Mouse (Mus musculus): Measurements from ENCODE around the gene Rab31.

Rab31 gene

DNA sequence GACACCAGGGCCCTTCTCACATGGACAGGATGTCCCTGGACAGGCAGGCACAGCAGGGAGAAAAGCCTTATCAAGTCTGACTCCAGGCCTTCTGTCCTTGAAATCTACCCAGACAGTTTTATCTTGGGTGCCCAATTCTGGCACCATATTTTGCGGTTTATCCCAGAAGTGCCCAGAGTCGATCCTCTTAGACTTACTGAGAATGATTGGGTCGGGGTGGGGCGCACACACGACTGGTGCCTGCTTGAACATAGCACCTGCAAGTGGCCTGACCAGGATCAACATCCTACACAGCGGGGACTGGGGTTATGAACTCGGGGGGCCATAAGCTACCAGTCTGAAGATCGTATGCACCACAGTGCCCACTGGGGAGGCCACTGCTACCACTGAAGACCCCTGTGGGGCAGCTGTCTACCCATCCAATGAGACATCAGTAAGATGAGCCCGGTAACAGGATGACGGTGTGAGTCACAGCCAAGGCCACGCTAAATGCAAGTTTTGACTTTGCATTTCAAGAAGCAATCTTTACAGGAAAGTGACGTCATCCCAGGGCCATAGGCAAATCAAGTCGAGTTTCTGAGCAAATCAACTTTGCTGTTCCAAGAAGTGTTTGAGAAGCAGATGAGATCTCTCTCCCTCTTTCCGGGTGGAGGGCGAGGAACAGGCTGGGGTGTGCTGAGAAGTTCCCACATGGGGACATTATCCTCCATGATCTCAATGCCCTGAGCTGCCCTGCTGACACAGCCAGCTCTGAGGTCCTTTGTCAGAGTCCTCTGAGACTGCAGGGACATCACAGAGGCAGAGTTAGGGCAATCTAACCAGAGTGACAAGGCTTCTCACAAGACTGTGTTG, 32.5 kb downstream of the Rab31 start:
- DNase-seq (ENCODE audit: low read depth, low spot score), result no peak

DNA sequence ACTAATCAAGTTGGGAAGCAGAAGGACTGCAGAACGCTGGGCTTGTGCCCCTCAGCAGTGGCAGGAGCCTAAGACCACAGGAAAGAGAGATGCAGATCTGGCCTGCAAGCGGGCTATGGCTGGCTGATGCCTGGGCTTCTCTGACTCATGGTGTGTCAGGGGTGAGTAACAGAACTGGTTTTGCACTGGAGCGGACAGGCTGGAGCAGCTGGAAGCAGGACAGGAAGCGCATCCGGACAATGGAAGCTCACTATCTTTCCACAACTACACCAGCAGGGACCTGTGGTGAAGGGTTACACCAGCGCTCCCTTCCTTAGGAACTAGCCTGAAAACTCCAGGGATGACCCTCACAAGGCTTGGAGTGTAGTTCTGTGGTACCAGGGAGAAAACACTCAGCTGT, 34.9 kb downstream of the Rab31 start:
- DNase-seq (ENCODE audit: low read depth, low spot score), result no peak

DNA sequence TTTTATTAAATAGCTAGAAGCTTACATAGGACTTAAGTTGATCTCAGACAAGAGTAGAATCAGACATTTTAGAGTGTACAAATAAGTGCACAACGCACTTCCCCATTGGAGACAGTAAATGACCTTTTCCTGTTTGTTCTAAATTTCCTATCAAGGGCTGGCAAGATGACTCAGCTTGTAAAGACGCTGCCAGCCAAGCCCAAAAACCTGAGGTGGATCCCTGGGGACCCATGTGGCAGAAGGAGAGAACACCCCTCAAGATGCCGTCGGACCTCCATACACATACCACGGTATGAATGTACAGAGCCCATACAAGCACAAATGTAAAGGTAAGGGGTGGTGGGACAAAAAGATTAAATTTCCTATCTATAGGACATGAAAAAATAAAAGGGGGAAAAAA, 35.4 kb downstream of the Rab31 start:
- DNase-seq (ENCODE audit: low read depth, low spot score), result no peak

DNA sequence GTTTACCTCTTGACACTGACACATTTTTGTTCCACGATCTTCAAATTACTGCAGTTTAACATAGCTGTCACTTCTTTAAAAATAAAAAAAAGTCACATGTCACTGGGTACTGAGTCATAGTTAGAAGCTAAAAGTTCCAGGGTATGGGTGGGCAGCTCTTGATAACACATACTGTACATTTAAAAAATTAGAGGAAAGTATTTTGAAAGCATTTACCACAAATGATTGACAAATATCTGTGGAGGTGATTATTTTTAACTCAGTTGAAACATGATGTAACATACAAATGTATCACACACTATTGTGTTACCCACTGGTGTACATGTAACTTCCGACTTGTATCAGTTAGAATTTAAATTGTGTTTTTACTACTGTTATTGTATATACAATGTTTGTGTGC, 37.5 kb downstream of the Rab31 start:
- DNase-seq (ENCODE audit: low read depth, low spot score), result no peak

DNA sequence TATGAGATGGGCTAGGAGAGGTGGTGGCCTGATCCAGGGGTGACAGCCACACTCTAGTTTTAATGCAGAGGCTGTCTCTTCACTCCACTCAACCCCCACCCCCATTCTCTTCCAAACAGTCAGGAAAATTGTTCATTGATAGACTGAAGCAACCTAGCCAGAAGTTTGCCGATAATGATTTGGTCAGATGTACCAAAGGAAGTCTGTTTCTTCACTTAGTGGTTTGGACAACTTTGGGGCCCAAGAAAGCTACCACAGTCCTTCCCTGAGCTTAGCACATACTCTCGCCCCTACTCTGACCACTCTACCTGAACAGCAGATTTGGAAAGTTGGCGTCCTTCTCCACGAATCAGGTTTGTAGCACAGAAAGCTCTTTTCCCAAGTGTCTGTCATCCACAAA, 39.9 kb downstream of the Rab31 start:
- DNase-seq (ENCODE audit: low read depth, low spot score), result no peak

DNA sequence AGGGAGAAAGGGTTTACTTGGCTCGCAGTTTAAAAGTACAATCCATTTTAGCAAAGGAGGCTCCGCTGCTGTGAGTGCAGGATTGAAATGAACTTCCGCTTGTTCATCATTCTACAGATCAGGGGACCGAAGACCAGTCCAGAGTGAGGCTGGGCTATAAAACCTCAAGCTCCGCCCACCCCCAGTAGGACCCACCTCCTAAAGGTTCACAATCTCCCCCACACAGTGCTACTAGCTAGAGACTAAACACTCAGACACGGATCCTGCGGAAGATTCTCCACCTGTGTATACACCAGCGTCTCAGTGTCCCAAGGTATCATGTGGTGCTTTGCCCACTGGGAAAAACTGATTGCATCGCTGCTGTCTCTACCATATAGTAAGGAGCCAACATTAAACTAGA, 40.8 kb downstream of the Rab31 start:
- DNase-seq (ENCODE audit: low read depth, low spot score), result no peak

DNA sequence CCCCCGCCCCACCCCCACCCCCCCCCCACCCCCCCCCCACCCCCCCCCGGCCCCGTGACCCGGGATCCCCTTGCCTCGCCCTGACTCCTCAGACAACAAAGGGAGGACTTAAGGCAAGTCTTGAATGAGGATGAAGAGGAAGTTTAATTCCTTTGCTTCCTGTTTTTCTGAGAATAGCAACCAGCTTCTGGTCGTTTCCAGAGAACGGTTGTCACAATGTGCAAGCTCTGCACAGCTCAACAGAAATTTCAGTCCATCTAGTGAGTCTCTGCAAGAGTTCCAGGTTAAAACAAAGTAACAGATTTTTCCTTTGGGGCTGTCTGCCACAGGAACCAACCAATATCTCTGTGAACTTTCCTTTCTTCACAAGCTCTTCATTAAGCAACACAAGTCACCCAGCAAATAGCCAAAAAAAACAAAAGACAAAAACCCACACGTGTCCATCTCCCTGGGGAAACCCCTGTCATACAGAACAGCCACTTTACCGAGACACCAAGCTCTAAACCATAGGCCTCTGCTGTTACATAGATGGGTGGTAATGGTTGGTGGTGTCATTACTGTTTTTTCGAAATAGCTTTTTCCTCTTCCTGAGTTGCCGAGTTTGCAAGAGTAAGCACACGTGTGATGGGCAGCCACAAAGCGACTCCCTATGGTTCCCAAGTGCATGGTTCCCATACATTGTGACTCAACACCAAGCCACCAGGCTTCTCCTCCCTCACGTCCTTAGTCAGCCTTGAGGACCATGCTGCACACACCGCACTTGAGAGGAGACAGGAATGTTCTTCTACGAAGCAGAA, 42.4 kb downstream of the Rab31 start:
- no peak for DNase-seq (ENCODE audit: low read depth, low spot score)

DNA sequence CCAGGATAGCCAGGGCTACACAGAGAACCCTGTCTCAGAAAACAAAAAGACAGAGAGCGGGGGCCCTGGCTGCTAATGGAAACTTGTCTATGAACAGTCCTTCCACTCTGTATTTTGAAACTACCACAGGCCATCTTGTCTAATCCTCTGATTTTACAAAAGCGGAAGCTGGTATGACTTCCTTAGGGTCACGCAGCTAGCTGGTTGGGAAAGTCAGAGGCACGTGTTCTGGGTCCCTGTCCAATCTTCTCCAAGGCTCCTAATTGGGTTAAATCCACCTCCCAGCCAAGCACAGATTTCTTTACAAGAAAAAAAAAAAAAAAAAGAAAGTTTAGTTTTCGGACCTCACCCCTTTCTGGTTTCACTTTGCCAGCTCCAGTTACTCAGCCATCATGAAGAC, 45.8 kb downstream of the Rab31 start:
- no peak for DNase-seq (ENCODE audit: low read depth, low spot score)

DNA sequence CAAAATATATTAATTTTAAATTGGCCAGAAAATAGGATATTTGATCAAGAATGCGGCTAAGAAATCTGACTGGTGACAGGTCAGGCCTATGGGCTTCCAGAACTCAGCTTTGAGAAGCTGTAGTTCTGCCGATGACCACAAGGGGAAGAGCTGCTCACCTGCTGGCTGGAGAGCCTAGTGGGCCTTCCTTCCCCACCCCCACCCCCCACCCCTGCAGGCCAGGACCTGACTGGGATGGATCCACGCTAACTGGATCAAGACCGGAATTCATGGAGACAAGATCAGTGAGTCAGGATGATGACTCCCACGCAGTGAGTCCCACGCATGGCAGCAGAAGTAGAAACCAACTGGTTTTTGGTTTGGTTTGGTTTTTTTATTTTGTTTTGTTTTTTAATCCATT, 46.3 kb downstream of the Rab31 start:
- DNase-seq (ENCODE audit: low read depth, low spot score), result no peak

DNA sequence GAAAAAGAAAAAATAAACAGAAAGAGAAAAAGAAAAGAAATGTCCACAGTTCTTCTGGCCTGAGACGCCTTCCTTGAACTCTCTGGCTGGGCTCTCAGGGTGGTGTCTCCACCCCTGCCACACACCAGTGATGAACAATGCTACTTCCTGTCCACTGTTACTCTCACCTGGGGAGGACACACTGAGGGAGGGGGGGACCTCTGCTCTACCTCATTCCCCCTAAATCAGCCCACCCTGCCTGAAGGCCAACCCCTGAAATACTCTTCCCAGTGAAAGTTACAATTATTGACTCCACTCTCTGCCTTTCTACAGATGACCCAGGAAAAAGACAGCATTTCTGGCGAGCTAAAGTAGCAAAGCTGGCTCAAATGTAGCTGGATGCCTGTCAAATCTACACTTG, 46.7 kb downstream of the Rab31 start:
- no peak for DNase-seq (ENCODE audit: low read depth, low spot score)

DNA sequence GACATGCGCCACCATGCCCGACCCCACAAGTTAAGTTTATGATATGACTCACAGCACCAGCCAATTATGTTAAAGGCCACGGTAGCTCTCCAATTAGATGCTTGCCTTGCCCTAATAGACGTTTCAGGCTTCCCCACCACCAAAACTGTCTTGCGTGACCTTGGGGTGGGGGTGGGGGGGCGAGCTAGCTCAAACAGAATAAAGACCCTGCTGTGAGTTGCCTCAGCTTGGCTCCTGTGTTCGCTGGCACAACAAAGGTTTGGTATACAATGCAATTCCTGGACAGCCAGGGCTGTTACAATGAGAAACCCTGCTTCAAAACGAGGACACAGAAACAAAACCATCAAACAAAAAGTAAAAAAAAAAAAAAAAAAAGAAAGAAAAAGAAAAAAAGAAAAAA, 47.2 kb downstream of the Rab31 start:
- DNase-seq (ENCODE audit: low read depth, low spot score), result no peak

DNA sequence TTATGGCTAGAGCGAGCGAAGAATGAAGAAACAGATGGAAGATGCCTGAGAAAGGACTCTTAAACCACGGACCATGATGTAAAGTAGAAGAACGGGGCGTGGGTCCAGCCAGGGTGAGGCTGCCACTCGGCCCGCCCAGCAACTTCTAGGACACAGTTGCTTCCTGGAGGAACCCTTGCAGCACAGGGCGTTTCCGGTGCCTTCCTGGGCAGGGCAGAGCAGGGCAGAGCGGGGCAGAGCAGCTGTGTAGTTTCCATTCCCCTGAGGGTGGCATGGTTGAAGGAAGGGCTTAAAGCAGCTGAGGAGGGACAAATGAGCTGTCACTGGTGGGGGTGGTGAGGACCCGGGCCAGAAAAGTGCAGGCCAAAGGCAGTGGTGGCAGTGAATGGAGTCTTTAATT, 48.3 kb downstream of the Rab31 start:
- DNase-seq (ENCODE audit: low read depth, low spot score), result no peak

DNA sequence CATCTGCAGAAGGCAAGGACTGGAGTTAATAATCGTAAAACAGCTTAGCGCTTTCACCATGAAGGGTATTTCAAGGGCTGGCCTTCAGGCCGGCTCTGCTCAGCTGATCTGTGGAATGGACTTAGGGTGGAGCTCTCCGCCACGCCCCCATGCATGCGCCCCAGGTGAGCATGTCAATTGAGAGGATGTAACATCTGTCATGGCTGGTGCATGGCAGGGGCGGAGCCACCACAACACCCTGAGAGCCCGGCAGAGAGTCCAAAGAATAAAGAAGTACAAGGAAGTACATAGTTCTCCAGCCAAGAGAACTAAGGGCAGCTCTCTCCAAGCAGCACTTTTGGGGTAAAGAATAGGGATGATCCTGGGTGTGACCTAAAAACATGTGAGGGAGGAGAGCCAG, 48.9 kb downstream of the Rab31 start:
- DNase-seq (ENCODE audit: low read depth, low spot score), result no peak

DNA sequence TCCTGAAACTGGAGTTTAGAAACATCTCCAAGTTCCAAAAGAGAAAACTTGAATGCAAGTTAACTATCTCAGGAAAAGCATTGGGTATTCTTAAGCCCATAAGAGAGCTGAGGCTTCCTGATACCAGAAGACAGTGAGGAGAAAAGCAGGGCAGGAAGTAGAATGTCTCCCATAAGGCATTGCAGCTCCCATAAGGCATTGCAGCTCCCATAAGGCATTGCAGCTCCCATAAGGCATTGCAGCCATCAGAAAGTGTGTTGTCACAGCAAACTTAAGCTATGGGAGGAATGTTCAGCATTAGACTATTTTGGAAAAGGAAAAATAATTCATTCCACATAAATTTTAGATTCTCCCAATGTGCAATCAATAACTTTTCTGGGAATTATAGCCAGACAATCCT, 51.2 kb downstream of the Rab31 start:
- no peak for DNase-seq (ENCODE audit: low read depth, low spot score)

DNA sequence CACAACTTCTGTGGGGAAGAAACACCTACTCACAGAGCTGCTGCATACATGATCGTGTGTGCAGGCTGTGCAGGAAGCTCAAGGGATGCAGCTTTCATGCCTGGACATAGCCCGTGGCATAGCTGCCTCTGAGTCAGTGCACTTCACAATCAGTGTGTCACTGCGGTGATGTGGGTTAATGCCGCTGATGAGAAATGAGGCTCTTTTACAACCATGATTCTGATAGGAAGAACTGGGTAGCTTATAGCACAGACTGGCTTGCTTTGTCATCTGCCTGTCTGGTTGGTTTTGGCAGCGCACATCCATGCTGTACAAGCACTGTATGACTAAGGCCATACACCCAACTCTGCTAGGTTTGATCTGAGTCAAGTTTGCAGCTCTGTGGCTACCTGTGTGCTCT, 52.7 kb downstream of the Rab31 start:
- DNase-seq (ENCODE audit: low read depth, low spot score), result no peak

DNA sequence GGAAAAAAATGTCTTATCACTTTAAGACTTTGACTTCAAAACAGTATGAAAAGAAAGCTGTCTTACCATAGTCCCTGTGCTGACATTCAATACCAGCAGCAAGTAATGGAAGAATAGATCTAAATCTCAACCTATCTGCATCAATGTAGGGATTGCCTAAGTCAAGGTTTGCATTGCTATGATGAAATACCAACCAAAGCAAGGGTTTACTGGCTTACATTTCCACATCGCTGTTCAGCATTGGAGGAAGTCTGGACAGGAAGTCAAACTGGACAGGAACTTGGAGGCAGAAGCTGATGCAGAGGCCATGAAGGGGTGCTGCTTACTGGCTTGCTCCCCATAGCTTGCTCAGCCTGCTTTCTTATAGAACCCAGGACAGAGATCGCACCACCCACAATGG, 54.0 kb downstream of the Rab31 start:
- DNase-seq (ENCODE audit: low read depth, low spot score), result no peak

DNA sequence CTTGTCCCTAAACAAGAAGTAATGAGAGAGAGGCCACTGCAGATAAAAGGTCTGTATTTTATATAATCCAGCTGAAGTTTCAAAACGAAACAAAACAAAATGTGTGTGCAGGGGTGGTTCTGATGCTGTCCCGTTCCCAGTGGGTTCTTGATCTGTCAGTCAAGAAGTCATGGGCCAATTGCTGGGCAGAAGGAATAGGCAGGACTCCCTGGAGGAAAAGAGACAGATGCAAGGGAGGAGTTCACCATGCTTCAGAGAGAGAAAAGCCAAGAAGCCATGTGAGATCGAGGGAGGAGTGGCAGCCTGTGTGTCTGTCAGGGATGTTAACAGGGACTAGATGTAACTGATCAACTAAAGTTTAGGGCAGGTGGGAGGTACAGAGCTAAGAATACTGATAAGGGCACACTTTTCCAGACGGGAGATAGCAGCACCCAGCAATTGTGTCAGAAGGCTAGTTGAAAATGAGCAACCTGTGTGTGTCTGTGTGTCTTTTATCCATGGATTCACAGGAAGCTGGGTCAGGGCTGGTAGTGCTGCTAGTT, 54.8 kb downstream of the Rab31 start:
- no peak for DNase-seq (ENCODE audit: low read depth, low spot score)

DNA sequence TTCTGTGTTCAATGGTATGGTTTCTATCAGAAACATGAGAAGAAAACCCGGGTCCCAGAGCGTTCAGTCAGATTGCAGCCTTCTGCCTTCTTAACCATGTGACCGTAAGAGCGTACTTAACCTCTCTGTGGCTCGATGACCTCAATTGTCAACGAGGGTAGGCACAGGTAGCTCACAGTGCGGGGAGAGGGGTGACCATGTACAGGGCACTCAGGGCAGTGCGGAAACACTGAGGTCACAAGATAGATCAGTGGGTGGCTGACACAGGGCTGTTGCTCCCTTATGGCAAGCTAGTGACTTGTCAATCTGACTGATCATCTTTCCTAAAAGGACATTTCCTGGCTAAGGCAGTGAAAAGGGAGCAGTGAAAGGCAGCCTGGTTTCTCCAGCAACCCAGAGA, 58.5 kb downstream of the Rab31 start:
- DNase-seq (ENCODE audit: low read depth, low spot score), result no peak

DNA sequence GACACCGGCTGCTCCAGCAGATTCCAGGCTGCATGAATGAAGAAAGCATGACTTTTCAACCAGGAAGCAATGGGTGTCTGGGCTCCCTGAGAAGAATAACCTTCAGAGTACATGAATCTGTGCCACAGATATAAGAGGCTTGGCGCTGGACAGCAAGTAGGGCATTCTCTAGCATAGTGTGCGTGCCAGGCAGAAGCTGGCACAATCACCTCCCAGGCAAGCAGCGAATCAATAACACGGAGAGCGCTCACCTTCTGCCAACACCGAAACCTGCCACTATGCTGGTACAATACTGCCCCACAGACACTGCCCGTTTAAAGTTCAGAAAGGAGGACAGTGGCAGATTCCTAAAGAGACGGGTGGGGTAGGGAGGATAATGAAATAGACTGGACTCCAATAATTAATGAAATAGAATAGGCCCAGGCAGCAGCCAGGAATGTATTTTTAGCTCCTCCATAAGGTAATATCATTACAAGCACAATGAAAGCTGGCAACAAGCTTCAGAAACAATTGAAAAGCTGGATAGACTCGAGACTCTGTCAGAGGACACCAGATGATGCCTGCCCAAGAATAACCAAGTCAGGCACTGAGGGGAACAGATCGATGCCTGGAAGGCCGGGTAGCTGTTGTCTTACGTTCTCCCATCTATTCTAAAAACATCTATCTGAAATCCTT, 59.6 kb downstream of the Rab31 start:
- no peak for DNase-seq (ENCODE audit: low read depth, low spot score)

DNA sequence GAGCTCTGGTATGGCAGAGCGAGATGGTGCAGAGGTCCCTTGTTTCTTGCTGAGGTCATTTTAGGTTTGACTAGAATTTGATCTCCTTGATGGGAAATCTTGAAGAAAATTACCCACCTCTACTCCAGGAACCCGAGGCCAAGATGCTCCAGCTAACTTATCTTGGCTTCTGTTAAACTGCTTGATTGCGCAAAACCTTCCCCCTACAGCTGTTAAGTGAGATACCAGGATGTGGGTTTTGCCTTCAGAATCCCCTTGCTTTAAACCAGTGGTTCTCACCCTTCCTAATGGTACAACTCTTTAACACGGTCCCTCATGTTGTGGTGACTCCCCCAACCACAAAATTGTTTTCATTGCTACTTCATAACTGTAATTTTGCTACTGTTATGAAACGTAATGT, 60.8 kb downstream of the Rab31 start:
- no peak for DNase-seq (ENCODE audit: low read depth, low spot score)

DNA sequence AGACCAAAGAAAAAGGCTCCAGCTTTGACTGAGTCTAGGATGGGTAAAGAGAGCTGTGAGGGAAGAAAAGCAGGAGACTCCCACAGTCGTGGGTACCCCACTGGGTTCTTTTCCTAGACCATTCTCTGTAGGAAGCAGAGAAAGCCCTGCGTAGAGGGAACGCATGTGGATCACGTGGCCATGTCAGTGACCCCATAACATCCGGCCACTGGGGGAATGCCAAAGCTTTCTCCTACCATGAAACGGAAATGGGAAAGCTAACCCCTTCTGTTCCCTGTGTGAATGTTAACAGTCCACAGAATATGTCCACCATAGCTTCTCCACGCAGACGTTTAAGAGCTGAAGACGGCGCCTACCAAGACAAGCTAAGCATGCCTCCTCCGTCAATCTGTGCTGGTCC, 62.0 kb downstream of the Rab31 start:
- no peak for DNase-seq (ENCODE audit: low read depth, low spot score)

DNA sequence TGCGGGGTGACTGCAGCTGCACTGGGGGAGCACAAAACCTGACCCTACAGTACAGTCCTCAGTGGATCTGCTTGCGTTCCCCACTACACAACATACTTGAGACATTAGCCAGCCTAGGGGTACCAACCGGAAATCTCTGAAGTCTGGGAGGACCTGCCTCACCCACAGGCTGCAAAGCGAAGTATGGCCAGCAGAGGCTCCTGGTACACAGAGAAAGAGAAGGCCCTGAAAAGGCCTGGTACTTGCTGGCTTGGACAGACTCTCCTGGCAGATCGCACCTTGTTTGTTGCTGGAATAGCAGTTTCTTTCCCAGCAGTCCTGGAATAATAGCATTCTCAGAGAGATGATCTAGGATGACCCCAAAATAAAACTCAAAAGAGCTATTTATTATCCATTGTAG, 66.3 kb downstream of the Rab31 start:
- no peak for DNase-seq (ENCODE audit: low read depth, low spot score)

All from forelimb bud, embryonic 11.5 days (tissue).